Mouse (Mus musculus) lung, embryonic 14.5 days (tissue): ENCODE results near the gene Kcnip4. TPM values are rescaled to one million over a fixed set of nuclear protein-coding genes. Genes with fewer than 3 reads are reported as not detected.

Experiments
- ATAC-seq: fragments of 200-750 bp; cut with Nextera tagmentation; 2 replicates; pipeline ENCODE4 v1.8.0; 2017; ENCODE audit warnings: mild to moderate bottlenecking, moderate TSS enrichment, moderate library complexity; ENCODE audit not compliant: insufficient read depth
- DNase-seq: peaks from one replicate; pipeline ENCODE4 v3.0.0-alpha.2; 2015
- H3K27ac ChIP-seq: fragments of 300-500 bp; sonication (generic); 2 replicates; pipeline ENCODE4 v1.5.1; 2014; ENCODE audit warnings: low read depth, mild to moderate bottlenecking, moderate library complexity
- H3K27me3 ChIP-seq: fragments of 300-500 bp; sonication (generic); 2 replicates; pipeline ENCODE4 v1.6.1; 2014; ENCODE audit warnings: low read length, control low read depth; ENCODE audit not compliant: insufficient read depth
- H3K36me3 ChIP-seq: fragments of 300-500 bp; sonication (generic); 2 replicates; pipeline ENCODE4 v1.6.1; 2014; ENCODE audit warnings: control low read depth; ENCODE audit not compliant: insufficient read depth
- H3K4me1 ChIP-seq: fragments of 300-500 bp; sonication (generic); 2 replicates; pipeline ENCODE4 v1.6.1; 2014; ENCODE audit warnings: antibody characterized with exemption, control low read depth; ENCODE audit not compliant: insufficient read depth
- H3K4me2 ChIP-seq: fragments of 300-500 bp; sonication (generic); 2 replicates; pipeline ENCODE4 v1.6.1; 2014; ENCODE audit warnings: mild to moderate bottlenecking
- H3K4me3 ChIP-seq: fragments of 300-500 bp; sonication (generic); 2 replicates; pipeline ENCODE4 v1.5.1; 2014; ENCODE audit warnings: low read depth, low read length
- H3K9ac ChIP-seq: fragments of 300-500 bp; sonication (generic); 2 replicates; pipeline ENCODE4 v1.6.1; 2014
- H3K9me3 ChIP-seq: fragments of 300-500 bp; sonication (generic); 2 replicates; pipeline ENCODE4 v1.6.1; 2016; ENCODE audit warnings: low read depth, low read length, control low read depth
- CTCF ChIP-seq: IDR thresholded peaks from 2 replicates; pipeline ENCODE4 v1.5.1; 2016; ENCODE audit warnings: antibody characterized with exemption, low read depth
- WGBS: fragments of 180-500 bp; shearing (Covaris S2); extraction: QIAGEN DNeasy Blood & Tissue Kit; methylation state at CpG from one replicate; pipeline ENCODE4 v1.1.7; 2014; 5-methylcytosine and 5-hydroxymethylcytosine counted together
- polyA plus RNA-seq: library from polyadenylated mRNA; unstranded; fragments of >200 nt; fragmentation: Nextera tagmentation; extraction: Ambion mirVana; gene quantifications from 2 replicates; pipeline ENCODE4 v1.2.1, GENCODE M21; 2014

Kcnip4 gene
- polyA plus RNA-seq, 1 experiment from 2014 or later: 0.68 TPM

GRCm38 (mm10) chr5:49337164-49337563 lies 187.5 kb downstream of the Kcnip4 start:
- Histone ChIP-seq H3K9me3 (no peaks in the 10 kb centered on the region), H3K27ac (no peak overlapping the region), H3K36me3 (no peaks in the 10 kb centered on the region), H3K4me3 (no peak overlapping the region), H3K4me1 (no peaks in the 10 kb centered on the region), H3K9ac (no peak overlapping the region), H3K4me2 (no peak overlapping the region), H3K27me3 (no peaks in the 10 kb centered on the region)
- TF ChIP-seq CTCF: no peak
- 59% methylated on average over 2 of the region's 2 CpGs for WGBS
- ATAC-seq: no peak
- no peak for DNase-seq

- Histone ChIP-seq H3K9me3 (no peaks in the 10 kb centered on the region), H3K27ac (no peak overlapping the region), H3K9ac (no peak overlapping the region), H3K4me3 (no peak overlapping the region), H3K4me2 (no peak overlapping the region), H3K4me1 (no peaks in the 10 kb centered on the region), H3K27me3 (no peaks in the 10 kb centered on the region), H3K36me3 (no peaks in the 10 kb centered on the region)
- no peak for DNase-seq
- no peak for ATAC-seq
- TF ChIP-seq CTCF: no peak
- WGBS: 67% methylated on average over 2 of the region's 2 CpGs
Measured at GRCm38 (mm10) chr5:49333063-49333462, 191.6 kb downstream of the Kcnip4 start.

DNA sequence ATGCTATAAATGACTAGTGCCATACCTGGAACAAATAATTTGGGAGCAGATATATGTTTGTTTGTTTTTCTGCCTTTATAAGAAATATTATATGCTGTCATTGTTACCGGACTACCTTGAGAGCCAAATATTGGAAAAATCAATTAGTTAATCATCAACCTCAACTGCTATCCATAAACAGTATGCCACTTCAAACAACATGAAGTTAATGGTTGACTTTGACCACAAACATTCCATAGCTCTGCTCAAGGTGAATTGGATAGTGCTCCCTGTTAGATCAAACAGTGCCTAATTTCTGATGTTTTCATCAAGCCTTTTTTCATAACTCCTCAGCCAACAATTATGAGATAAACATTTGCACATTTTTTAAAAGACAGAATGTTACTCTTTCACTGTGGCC lies 195.7 kb downstream of the Kcnip4 start:
- Histone ChIP-seq H3K4me1 (no peaks in the 10 kb centered on the region), H3K27ac (no peak overlapping the region), H3K9ac (no peak overlapping the region), H3K9me3 (no peaks in the 10 kb centered on the region), H3K36me3 (no peaks in the 10 kb centered on the region), H3K27me3 (no peaks in the 10 kb centered on the region), H3K4me2 (no peak overlapping the region), H3K4me3 (no peak overlapping the region)
- DNase-seq (no peak), ATAC-seq (no peak)
- no peak for TF ChIP-seq CTCF
- WGBS: 83% methylated on average over 1 of the region's 1 CpGs

- H3K9me3 ChIP-seq: no peaks in the 10 kb centered on the region
- H3K27me3 ChIP-seq: no peaks in the 10 kb centered on the region
- TF ChIP-seq CTCF: no peak
- H3K4me1 ChIP-seq: no peaks in the 10 kb centered on the region
- no peaks in the 10 kb centered on the region for H3K36me3 ChIP-seq
- H3K27ac ChIP-seq: no peak overlapping the region
- H3K4me2 ChIP-seq: no peak overlapping the region
- DNase-seq: no peak
- H3K4me3 ChIP-seq: no peak overlapping the region
- H3K9ac ChIP-seq: no peak overlapping the region
- no peak for ATAC-seq
Measured at GRCm38 (mm10) chr5:49318661-49319060, 206.0 kb downstream of the Kcnip4 start.

GRCm38 (mm10) chr5:49317869-49318268 lies 206.8 kb downstream of the Kcnip4 start:
- DNase-seq (no peak), ATAC-seq (no peak)
- TF ChIP-seq CTCF: no peak
- Histone ChIP-seq H3K4me3 (no peak overlapping the region), H3K4me2 (no peak overlapping the region), H3K9ac (no peak overlapping the region), H3K4me1 (no peaks in the 10 kb centered on the region), H3K27me3 (no peaks in the 10 kb centered on the region), H3K36me3 (no peaks in the 10 kb centered on the region), H3K27ac (no peak overlapping the region), H3K9me3 (no peaks in the 10 kb centered on the region)
- 68% methylated on average over 2 of the region's 2 CpGs for WGBS

GRCm38 (mm10) chr5:49306796-49307195 lies 217.9 kb downstream of the Kcnip4 start:
- no peak overlapping the region for H3K4me2 ChIP-seq
- H3K4me1 ChIP-seq: no peaks in the 10 kb centered on the region
- no peak for TF ChIP-seq CTCF
- no peak overlapping the region for H3K4me3 ChIP-seq
- no peaks in the 10 kb centered on the region for H3K36me3 ChIP-seq
- no peaks in the 10 kb centered on the region for H3K9me3 ChIP-seq
- no peak for ATAC-seq
- no peak overlapping the region for H3K27ac ChIP-seq
- WGBS: 90% methylated on average over 1 of the region's 1 CpGs
- DNase-seq: no peak
- H3K27me3 ChIP-seq: no peaks in the 10 kb centered on the region
- no peak overlapping the region for H3K9ac ChIP-seq

- Histone ChIP-seq H3K27me3 (no peaks in the 10 kb centered on the region), H3K36me3 (no peaks in the 10 kb centered on the region), H3K27ac (no peak overlapping the region), H3K4me1 (no peaks in the 10 kb centered on the region), H3K4me2 (no peak overlapping the region), H3K9me3 (no peaks in the 10 kb centered on the region), H3K4me3 (no peak overlapping the region), H3K9ac (no peak overlapping the region)
- TF ChIP-seq CTCF: no peak
- no peak for DNase-seq
- WGBS: 59% methylated on average over 2 of the region's 2 CpGs
- no peak for ATAC-seq
Measured at GRCm38 (mm10) chr5:49305321-49305720, 219.4 kb downstream of the Kcnip4 start.

DNA sequence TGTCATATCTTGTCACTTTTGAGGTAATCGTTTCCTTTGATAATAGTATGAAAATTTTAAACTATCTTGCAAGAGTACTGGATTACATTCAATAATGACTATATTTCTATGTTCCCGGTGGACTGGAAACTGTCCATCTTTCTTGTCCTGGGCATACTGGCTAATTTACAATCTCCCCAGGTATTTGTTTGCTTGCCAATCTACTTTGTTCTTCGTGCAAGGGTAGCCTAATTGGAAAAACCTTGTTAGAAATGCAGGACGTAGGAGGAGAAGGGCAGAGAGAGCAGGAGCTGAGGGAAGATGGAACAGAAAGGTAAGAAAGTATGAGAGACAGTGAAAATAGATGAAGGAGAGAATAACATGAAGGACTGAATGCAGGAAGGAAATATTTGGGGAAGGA lies 226.1 kb downstream of the Kcnip4 start:
- 69% methylated on average over 4 of the region's 4 CpGs for WGBS
- TF ChIP-seq CTCF: no peak
- DNase-seq: no peak
- no peak overlapping the region for H3K4me2 ChIP-seq
- H3K4me1 ChIP-seq: no peaks in the 10 kb centered on the region
- no peak overlapping the region for H3K9ac ChIP-seq
- H3K27me3 ChIP-seq: no peaks in the 10 kb centered on the region
- no peak overlapping the region for H3K4me3 ChIP-seq
- no peak for ATAC-seq
- H3K27ac ChIP-seq: no peak overlapping the region
- no peaks in the 10 kb centered on the region for H3K36me3 ChIP-seq
- no peaks in the 10 kb centered on the region for H3K9me3 ChIP-seq
